Mouse (Mus musculus) ZHBTc4 (cell line): ENCODE data around the gene Mcub.

ENCODE experiments used
- DNase-seq: peaks from one replicate; pipeline ENCODE4 v3.0.0-alpha.2; 2011; ENCODE audit warnings: low read depth, low spot score

Mcub gene

GRCm38 (mm10) chr3:129949158-129949773, 20.7 kb downstream of the Mcub start:
- DNase-seq: no peak

GRCm38 (mm10) chr3:129948359-129948758, 21.6 kb downstream of the Mcub start:
- DNase-seq: no peak

GRCm38 (mm10) chr3:129946217-129946914, 23.6 kb downstream of the Mcub start:
- DNase-seq: no peak

- DNase-seq: no peak
Observed at GRCm38 (mm10) chr3:129943813-129944212, 26.2 kb downstream of the Mcub start.

GRCm38 (mm10) chr3:129941291-129941690, 28.7 kb downstream of the Mcub start:
- DNase-seq: no peak

GRCm38 (mm10) chr3:129940780-129941179, 29.2 kb downstream of the Mcub start:
- no peak for DNase-seq

- DNase-seq: no peak
Observed at GRCm38 (mm10) chr3:129939058-129939457, 30.9 kb downstream of the Mcub start.

GRCm38 (mm10) chr3:129937848-129938247, 32.2 kb downstream of the Mcub start:
- DNase-seq: no peak

- DNase-seq: no peak
Observed at GRCm38 (mm10) chr3:129936561-129936960, 33.4 kb downstream of the Mcub start.

GRCm38 (mm10) chr3:129932443-129932842, 37.6 kb downstream of the Mcub start:
- peak; percentile 74 for DNase-seq

GRCm38 (mm10) chr3:129930213-129930778, 39.7 kb downstream of the Mcub start:
- no peak for DNase-seq

GRCm38 (mm10) chr3:129925861-129926260, 44.1 kb downstream of the Mcub start:
- DNase-seq: no peak

GRCm38 (mm10) chr3:129923581-129923980, 46.4 kb downstream of the Mcub start:
- no peak for DNase-seq

GRCm38 (mm10) chr3:129918434-129918833, 51.6 kb downstream of the Mcub start:
- peak; percentile 85 for DNase-seq

- DNase-seq: no peak
Observed at GRCm38 (mm10) chr3:129917424-129917823, 52.6 kb downstream of the Mcub start.

- no peak for DNase-seq
Observed at GRCm38 (mm10) chr3:129913241-129913640, 56.8 kb downstream of the Mcub start.

- DNase-seq: no peak
Observed at GRCm38 (mm10) chr3:129912025-129912424, 58.0 kb downstream of the Mcub start.

- DNase-seq: no peak
Observed at GRCm38 (mm10) chr3:129904381-129905132, 65.4 kb downstream of the Mcub start.

- no peak for DNase-seq
Observed at GRCm38 (mm10) chr3:129903866-129904265, 66.1 kb downstream of the Mcub start.

- no peak for DNase-seq
Observed at GRCm38 (mm10) chr3:129903369-129903768, 66.6 kb downstream of the Mcub start.

GRCm38 (mm10) chr3:129901271-129901809, 68.7 kb downstream of the Mcub start, which contains the start of gene Casp6:
Casp6 (plus strand) TSS chr3:129901425.
- DNase-seq: peak; percentile 87

GRCm38 (mm10) chr3:129898886-129899285, 71.1 kb downstream of the Mcub start:
- peak; percentile 93 for DNase-seq
